Mouse (Mus musculus): ENCODE data around the gene Lhx6. TPM values are rescaled to one million over a fixed set of nuclear protein-coding genes. Genes with fewer than 3 reads are reported as not detected.
"Not testable (repeated sequence)": the region's sequence is repeated elsewhere in the genome, so short reads cannot be mapped to it uniquely, and the experiment has no call there.

Gene Lhx6
- 1.6 and 3.0 TPM in 2 replicates for polyA plus RNA-seq (2014; fragmentation: Nextera tagmentation; extraction: Ambion mirVana)

GRCm38 (mm10) chr2:36104956-36105741, at the start of gene Lhx6:
Gene Lhx6 (minus strand): TSS chr2:36105408.
- H3K4me2 ChIP-seq (replicated peaks; ENCODE audit: low read depth, low read length) = peak within 1 kb of the TSS; percentile 83
- ATAC-seq (ENCODE audit: low FRiP score, low TSS enrichment) = peak; percentile 38
- H3K27me3 ChIP-seq (ENCODE audit: control insufficient read depth, insufficient read depth, low read length) = peaks cover 89% of the 10 kb centered on the region
- no peak within 1 kb of the TSS for H3K27ac ChIP-seq (ENCODE audit: low read depth, low read length)
- H3K9ac ChIP-seq (ENCODE audit: low read depth, low read length) = peak within 1 kb of the TSS; percentile 50
- peaks cover 24% of the 10 kb centered on the region for H3K4me1 ChIP-seq (ENCODE audit: control insufficient read depth, insufficient read depth, low read length)
- H3K36me3 ChIP-seq (ENCODE audit: control insufficient read depth, insufficient read depth, low read length) = no peaks in the 10 kb centered on the region
- H3K9me3 ChIP-seq (ENCODE audit: control insufficient read depth, low read length) = no peaks in the 10 kb centered on the region
- H3K4me3 ChIP-seq (ENCODE audit: low read length) = peak within 1 kb of the TSS; percentile 48
- under 1% methylated on average over 42 of the region's 58 CpGs for WGBS

GRCm38 (mm10) chr2:36152401-36152800, 47.2 kb upstream of the Lhx6 start:
- ATAC-seq (ENCODE audit: low FRiP score, low TSS enrichment) = not testable (repeated sequence)
- 91% methylated on average over 4 of the region's 4 CpGs for WGBS

DNA sequence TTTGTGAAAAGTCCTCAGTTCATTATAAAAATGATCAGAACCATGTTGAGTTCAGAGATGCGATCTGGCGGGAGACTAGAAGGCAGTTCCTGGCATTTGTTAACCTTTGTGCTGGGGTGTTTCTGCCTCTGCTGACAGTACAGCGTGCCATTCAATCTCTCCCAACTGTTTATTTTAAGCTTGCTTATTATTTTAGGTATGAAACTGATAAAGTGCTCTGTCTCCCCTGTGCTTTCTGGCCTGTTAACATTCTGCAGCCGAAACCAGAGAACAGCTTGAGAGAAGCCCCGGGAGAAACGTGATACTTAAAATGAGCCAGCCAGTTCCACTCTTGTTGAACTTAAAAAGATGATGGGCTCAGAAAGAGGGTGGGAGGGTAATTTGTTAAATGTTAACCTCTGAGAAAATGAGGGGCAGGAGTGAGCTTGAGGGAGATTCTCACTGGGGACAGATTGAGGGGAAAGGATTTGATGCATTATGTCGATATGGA, 43.7 kb upstream of the Lhx6 start:
- Histone ChIP-seq H3K4me2 (replicated peaks; ENCODE audit: low read depth, low read length) (no peak overlapping the region), H3K27ac (ENCODE audit: low read depth, low read length) (no peak overlapping the region), H3K36me3 (ENCODE audit: control insufficient read depth, insufficient read depth, low read length) (peaks cover 5% of the 10 kb centered on the region; the same call in 1 of the 2 replicates), H3K27me3 (ENCODE audit: control insufficient read depth, insufficient read depth, low read length) (no peaks in the 10 kb centered on the region), H3K9me3 (ENCODE audit: control insufficient read depth, low read length) (no peaks in the 10 kb centered on the region), H3K9ac (ENCODE audit: low read depth, low read length) (no peak overlapping the region), H3K4me1 (ENCODE audit: control insufficient read depth, insufficient read depth, low read length) (0 out of 2 replicates have a peak, but pooled peaks cover 3% of the 10 kb centered on the region), H3K4me3 (ENCODE audit: low read length) (no peak overlapping the region)
- 47% methylated on average over 7 of the region's 7 CpGs for WGBS
- no peak for ATAC-seq (ENCODE audit: low FRiP score, low TSS enrichment)

More at GRCm38 (mm10) chr2:36152401-36152800, 47.2 kb upstream of the Lhx6 start:
- H3K4me2 ChIP-seq (replicated peaks; ENCODE audit: low read depth, low read length); H3K27me3 ChIP-seq (ENCODE audit: control insufficient read depth, insufficient read depth, low read length); H3K4me1 ChIP-seq (ENCODE audit: control insufficient read depth, insufficient read depth, low read length); H3K27ac ChIP-seq (ENCODE audit: low read depth, low read length); H3K4me3 ChIP-seq (ENCODE audit: low read length); H3K9ac ChIP-seq (ENCODE audit: low read depth, low read length); H3K36me3 ChIP-seq (ENCODE audit: control insufficient read depth, insufficient read depth, low read length); H3K9me3 ChIP-seq (ENCODE audit: control insufficient read depth, low read length): not testable (repeated sequence)

DNA sequence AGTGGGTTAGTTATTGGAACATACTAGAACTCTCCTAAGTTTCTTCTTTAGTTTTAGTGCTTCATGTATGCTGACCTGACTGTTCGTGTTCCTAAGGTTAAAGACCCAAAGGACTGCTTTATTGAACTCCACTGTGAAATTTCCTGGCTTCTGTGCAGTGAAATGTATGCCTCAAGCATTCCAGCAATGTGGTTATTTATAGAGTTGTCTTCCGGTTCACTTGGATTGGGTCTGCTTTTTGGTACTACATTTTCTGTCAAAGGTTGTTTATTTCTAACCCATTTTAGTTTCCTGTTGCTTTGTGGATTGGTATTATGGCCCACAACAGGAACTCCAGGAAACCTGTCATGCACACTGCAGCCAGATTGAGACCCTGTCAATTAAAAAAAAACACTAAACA, 33.9 kb upstream of the Lhx6 start:
- Histone ChIP-seq H3K27ac (ENCODE audit: low read depth, low read length) (no peak overlapping the region), H3K9me3 (ENCODE audit: control insufficient read depth, low read length) (no peaks in the 10 kb centered on the region), H3K27me3 (ENCODE audit: control insufficient read depth, insufficient read depth, low read length) (no peaks in the 10 kb centered on the region), H3K4me3 (ENCODE audit: low read length) (no peak overlapping the region), H3K4me2 (replicated peaks; ENCODE audit: low read depth, low read length) (no peak overlapping the region), H3K36me3 (ENCODE audit: control insufficient read depth, insufficient read depth, low read length) (peaks cover 10% of the 10 kb centered on the region), H3K9ac (ENCODE audit: low read depth, low read length) (no peak overlapping the region), H3K4me1 (ENCODE audit: control insufficient read depth, insufficient read depth, low read length) (peaks cover 7% of the 10 kb centered on the region; the same call in 1 of the 2 replicates)
- WGBS = 59% methylated on average over 2 of the region's 2 CpGs
- ATAC-seq (ENCODE audit: low FRiP score, low TSS enrichment) = no peak

- peak within 1 kb of the TSS; percentile 82 for H3K4me3 ChIP-seq (ENCODE audit: low read length)
- no peaks in the 10 kb centered on the region for H3K9me3 ChIP-seq (ENCODE audit: control insufficient read depth, low read length)
- ATAC-seq (ENCODE audit: low FRiP score, low TSS enrichment) = peak; percentile 96
- WGBS = under 1% methylated on average over 50 of the region's 50 CpGs
- peak within 1 kb of the TSS; percentile 80 for H3K9ac ChIP-seq (ENCODE audit: low read depth, low read length)
- H3K4me2 ChIP-seq (replicated peaks; ENCODE audit: low read depth, low read length) = peak within 1 kb of the TSS; percentile 77
- no peaks in the 10 kb centered on the region for H3K27me3 ChIP-seq (ENCODE audit: control insufficient read depth, insufficient read depth, low read length)
- peaks cover 29% of the 10 kb centered on the region for H3K36me3 ChIP-seq (ENCODE audit: control insufficient read depth, insufficient read depth, low read length)
- H3K4me1 ChIP-seq (ENCODE audit: control insufficient read depth, insufficient read depth, low read length) = peaks cover 7% of the 10 kb centered on the region; the same call in 1 of the 2 replicates
- peak within 1 kb of the TSS; percentile 88 for H3K27ac ChIP-seq (ENCODE audit: low read depth, low read length)
Measured at GRCm38 (mm10) chr2:36136300-36136941, 31.2 kb upstream of the Lhx6 start, which contains the start of the genes Mrrf and Rbm18. Gene Mrrf (plus strand): TSS chr2:36136389. Gene Rbm18 (minus strand): TSS chr2:36136773.

DNA sequence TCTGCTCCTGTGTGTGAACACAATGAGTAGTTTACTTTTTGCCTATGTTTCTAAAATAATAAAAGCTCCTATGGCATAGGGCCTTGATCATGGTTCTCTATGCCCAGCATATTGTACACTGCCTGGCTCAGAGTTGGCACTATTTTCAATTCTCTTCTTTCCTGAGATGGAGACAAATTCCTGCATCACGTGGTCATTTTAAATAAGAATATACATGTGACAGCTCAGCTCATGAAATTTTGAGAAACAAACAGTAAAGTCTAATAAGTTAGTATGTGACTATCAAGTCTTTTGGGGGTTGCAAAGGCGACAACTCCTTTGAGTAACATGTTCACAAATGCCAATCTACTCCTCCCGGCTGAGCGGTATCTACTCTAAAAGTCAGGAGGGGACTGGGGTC, 30.7 kb upstream of the Lhx6 start:
- Histone ChIP-seq H3K4me3 (ENCODE audit: low read length) (peak overlapping the region; percentile 82), H3K27me3 (ENCODE audit: control insufficient read depth, insufficient read depth, low read length) (no peaks in the 10 kb centered on the region), H3K9me3 (ENCODE audit: control insufficient read depth, low read length) (no peaks in the 10 kb centered on the region), H3K9ac (ENCODE audit: low read depth, low read length) (peak overlapping the region; percentile 80), H3K27ac (ENCODE audit: low read depth, low read length) (peak overlapping the region; percentile 88), H3K4me2 (replicated peaks; ENCODE audit: low read depth, low read length) (peak overlapping the region; percentile 77), H3K36me3 (ENCODE audit: control insufficient read depth, insufficient read depth, low read length) (peaks cover 34% of the 10 kb centered on the region), H3K4me1 (ENCODE audit: control insufficient read depth, insufficient read depth, low read length) (peaks cover 7% of the 10 kb centered on the region; the same call in 1 of the 2 replicates)
- no peak for ATAC-seq (ENCODE audit: low FRiP score, low TSS enrichment)
- WGBS = under 1% methylated on average over 4 of the region's 4 CpGs

DNA sequence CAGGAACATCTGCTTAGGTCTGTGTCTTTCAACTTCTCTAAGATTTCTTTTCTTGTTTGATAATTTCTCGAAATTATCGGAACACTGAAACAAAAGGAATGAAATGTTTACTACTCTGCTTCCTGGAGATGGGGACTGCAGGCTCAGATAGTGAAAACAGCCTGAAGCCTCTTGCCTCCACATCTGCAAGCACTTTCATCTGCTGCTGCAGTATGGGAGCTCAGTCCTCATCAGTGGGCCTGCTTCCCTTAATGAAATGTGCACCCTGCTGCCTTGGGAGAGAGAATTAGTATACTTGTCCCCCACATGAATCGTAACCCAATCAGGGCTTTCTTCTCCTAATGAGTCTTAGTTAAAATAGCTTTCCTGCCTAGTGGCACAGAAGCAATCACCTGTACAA, 23.8 kb upstream of the Lhx6 start:
- Histone ChIP-seq H3K4me2 (replicated peaks; ENCODE audit: low read depth, low read length) (no peak overlapping the region), H3K27me3 (ENCODE audit: control insufficient read depth, insufficient read depth, low read length) (no peaks in the 10 kb centered on the region), H3K9ac (ENCODE audit: low read depth, low read length) (no peak overlapping the region), H3K4me1 (ENCODE audit: control insufficient read depth, insufficient read depth, low read length) (no peaks in the 10 kb centered on the region), H3K36me3 (ENCODE audit: control insufficient read depth, insufficient read depth, low read length) (peaks cover 79% of the 10 kb centered on the region), H3K4me3 (ENCODE audit: low read length) (no peak overlapping the region), H3K27ac (ENCODE audit: low read depth, low read length) (no peak overlapping the region), H3K9me3 (ENCODE audit: control insufficient read depth, low read length) (no peaks in the 10 kb centered on the region)
- no peak for ATAC-seq (ENCODE audit: low FRiP score, low TSS enrichment)
- 95% methylated on average over 3 of the region's 3 CpGs for WGBS

- Histone ChIP-seq H3K27ac (ENCODE audit: low read depth, low read length) (no peak overlapping the region), H3K9ac (ENCODE audit: low read depth, low read length) (no peak overlapping the region), H3K36me3 (ENCODE audit: control insufficient read depth, insufficient read depth, low read length) (peaks cover 77% of the 10 kb centered on the region), H3K9me3 (ENCODE audit: control insufficient read depth, low read length) (no peaks in the 10 kb centered on the region), H3K4me2 (replicated peaks; ENCODE audit: low read depth, low read length) (no peak overlapping the region), H3K4me3 (ENCODE audit: low read length) (no peak overlapping the region), H3K4me1 (ENCODE audit: control insufficient read depth, insufficient read depth, low read length) (no peaks in the 10 kb centered on the region), H3K27me3 (ENCODE audit: control insufficient read depth, insufficient read depth, low read length) (no peaks in the 10 kb centered on the region)
- WGBS = 77% methylated on average over 4 of the region's 4 CpGs
- no peak for ATAC-seq (ENCODE audit: low FRiP score, low TSS enrichment)
Measured at GRCm38 (mm10) chr2:36127973-36128372, 22.8 kb upstream of the Lhx6 start.

Data from kidney, embryonic 14.5 days (tissue).